Mouse (Mus musculus) liver (tissue): ENCODE data around the gene Iqch.

Experiments used
- DNase-seq: peaks from one replicate; pipeline ENCODE4 v3.0.0-alpha.2; 2020; ENCODE audit warnings: mixed read lengths

The Iqch gene

DNA sequence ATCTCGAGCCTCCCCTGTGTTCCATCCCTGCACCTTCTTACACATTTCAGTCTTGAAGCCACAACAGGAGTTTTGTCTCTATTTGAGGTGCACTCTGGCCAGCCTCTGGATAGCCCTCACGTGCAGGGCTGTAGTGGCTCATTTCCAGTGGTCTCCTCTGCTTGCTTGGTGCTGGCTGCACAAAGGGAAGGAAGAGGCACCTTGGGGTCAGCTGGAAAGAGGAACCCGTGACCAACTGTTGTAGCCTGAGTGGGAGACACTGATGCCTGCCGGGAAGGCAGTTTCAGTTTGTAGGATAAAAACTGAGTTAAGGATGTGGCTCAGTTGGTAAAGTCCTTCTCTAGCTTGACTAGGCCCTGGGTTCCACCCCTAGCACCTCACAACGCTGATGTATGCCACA lies 9.7 kb upstream of the Iqch start:
- DNase-seq, result peak; percentile 23

DNA sequence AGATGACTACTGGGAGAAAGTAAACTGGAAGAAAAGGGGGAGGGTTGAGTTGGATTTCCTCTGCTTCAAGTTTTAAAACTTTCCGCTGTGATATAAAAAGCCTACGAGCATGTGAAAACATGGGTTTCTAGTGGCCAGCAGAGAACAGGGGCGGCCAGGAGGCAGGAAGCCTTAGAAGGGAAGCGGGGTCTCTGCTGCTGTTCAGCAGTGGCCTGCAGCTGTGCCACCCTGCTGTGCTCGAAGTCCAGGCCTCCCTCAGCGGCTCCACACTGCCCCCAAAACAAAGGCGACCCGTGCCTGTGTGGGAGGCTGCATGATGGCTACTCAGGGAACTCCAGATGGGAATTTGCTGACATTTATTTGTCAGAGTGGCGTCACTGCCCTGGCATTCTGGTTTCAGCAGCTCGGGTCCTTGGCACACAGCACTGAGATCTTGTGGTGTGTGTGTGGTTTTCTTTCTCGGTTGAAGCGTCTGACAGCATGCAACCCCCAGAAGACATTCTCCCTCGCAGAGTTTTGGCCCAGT lies 8.6 kb upstream of the Iqch start:
- DNase-seq, result no peak

DNA sequence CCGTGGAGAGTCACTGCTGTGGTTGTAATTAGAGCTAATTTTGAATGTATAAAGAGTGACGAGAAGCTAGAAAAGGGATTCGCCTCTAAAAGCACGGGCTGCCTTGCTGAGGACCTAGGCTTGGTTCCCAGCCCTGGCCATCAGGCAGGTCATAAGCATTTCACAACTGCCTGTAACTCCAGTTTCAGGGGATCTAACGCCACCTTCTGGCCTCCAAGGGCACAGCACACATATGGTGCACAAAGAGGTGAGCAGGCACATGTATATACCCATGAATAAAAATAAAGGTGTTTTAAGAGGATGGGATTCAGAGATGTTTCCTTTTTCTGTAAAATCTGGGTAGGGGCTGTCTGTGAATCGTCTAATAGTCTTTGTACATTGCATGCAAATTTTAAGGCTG lies 7.9 kb upstream of the Iqch start:
- no peak for DNase-seq

DNA sequence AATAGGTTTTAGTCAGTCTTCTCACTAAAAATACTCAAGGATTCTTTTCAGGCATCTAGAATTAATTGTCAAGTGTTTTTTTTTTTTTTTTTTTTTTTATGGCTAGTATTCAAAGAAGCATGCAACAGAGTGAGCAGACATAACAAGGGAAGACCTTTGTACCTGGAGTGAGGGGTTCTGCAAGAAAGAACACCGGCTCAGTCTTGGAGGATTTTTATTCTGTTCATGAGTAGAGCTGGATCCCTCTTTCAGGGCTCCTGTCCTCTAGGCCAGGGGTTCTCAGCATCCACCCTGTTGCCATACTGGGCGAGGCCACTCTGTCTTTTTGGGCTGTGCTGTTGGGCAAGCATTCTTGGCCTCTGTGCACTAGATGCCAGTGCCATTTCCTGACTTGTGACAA lies 7.5 kb upstream of the Iqch start:
- no peak for DNase-seq

DNA sequence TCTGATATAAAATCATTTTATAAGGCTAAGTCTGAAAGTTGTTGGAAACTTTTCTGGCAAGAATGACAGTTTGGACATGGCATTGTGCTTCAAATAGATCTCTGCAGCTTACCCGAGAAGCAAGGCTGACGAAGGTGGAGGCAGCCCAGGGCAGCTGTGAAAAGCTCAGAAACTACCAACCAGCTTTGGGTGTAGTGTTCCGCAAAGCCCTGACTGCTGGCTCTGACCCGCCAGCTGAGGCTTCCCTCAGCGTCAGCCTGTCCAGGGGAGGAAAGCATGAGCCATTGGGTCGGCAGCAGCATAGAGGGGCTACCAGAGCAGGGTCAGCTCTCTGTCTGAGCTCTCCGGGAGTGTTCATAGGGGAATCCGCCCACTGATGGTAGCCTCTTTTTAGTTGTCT lies 7.0 kb upstream of the Iqch start:
- no peak for DNase-seq

DNA sequence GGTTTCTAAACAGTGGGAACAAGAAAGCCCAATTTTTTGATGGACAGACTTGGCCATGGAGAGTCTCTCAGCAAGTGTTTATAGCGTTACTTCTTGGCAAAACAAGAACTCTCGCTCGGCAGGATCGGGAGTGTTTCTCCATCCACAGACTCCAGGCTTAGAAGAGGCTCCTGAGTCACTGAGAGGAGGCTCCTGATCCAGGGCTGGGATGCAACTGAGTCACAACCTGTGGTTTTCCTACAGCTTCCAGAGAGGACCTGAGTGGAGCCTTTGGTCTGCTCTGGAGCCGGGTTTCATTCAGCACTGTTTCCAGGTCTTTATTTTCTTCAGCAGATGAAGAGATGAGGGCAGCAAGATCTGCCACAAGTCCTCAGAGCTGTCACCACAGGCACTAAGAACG lies 5.7 kb upstream of the Iqch start:
- DNase-seq, result no peak

DNA sequence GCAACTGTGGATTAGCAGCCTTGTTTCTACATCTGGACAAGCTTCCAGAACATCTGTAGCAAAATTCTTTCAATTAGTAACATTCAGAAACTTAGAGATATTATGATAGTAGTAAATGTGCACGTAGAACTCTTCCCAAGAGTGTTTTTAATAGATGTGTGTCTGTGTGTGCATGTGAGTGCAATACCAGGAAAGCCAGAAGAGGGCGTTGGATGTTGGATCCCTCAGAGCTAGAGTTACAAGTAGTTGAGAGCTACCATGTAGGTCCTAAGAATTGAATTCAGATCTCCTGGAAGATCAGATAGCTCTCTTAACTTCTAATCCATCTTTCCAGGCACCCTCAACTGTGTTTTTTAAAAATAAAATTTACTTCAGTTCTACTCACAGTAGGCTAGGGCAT lies 4.3 kb upstream of the Iqch start:
- DNase-seq, result no peak

DNA sequence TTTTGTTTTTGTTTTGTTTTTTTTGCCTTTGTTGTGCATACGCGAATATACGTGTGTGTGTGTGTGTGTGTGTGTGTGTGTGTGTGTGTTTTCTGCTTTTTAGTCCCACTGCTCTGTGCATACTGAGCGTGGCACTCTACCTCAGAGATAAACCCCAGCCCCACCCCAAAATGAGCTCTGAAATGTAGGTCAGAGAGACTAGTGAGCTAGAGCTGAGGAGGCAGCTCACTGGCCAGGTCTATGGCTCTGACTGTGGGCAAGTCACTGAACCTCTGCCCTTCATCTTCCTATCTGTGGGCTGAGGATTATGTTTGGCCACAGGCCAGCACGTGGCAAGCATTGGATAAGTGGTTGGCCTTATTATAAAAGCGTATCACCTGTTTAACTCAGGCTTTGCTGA lies 1.6 kb upstream of the Iqch start:
- peak; percentile 66 for DNase-seq

DNA sequence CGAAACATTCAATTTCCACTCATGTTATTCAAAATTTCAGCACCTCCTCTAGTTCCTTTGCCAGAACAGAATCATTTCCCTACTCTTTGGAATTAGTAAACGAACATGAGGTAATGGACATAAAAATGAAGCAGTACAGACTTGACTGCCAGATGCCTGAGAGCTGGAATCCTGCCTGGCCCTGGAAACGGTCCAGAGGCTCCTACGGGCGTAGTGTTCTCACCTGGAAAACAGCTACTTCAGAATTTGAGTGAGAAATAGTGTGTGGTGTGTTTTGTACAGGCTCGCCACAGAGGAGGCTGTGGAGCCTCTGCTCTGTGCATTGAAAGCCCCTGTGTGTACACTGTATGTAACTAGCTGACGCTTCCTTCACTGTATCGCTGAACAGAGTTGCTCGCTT lies 5.6 kb downstream of the Iqch start:
- DNase-seq, result no peak

DNA sequence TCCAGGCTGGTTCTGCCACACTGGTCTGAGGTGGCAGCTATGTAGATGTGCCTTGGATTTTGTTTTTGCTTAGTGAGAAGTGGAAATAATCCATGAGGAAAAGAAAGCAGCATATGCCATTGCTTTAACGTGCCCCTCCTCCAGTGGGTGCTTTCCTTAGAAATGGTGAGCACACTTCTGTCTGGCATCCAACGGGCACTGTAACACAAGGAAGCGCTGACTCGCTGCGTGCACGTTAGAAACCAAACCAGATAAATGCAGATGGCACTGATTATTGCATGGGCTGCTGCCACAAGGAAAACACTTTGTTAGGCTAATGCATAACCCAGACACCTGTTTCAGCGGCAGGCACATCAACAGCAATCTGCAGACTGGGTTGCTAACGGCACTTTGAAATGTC lies 6.6 kb downstream of the Iqch start:
- no peak for DNase-seq

DNA sequence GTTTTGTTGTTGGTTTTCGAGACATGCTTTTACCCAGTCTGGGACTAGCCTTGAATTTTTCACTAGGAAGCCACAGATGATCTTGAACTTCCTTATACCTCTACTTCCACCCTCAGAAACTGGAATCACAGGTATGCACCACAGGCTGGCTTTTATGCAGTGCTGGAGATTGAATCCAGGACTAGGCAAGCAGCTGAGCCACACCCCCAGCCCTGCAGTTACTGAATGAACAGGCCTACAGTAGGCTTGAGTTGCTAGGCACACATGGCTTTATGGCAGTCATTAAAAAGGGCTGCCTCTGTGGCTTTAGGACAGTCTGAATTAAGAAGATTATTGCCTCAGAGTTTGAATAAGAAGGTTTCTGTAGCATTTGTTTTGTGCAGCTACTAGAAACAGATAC lies 7.3 kb downstream of the Iqch start:
- no peak for DNase-seq

DNA sequence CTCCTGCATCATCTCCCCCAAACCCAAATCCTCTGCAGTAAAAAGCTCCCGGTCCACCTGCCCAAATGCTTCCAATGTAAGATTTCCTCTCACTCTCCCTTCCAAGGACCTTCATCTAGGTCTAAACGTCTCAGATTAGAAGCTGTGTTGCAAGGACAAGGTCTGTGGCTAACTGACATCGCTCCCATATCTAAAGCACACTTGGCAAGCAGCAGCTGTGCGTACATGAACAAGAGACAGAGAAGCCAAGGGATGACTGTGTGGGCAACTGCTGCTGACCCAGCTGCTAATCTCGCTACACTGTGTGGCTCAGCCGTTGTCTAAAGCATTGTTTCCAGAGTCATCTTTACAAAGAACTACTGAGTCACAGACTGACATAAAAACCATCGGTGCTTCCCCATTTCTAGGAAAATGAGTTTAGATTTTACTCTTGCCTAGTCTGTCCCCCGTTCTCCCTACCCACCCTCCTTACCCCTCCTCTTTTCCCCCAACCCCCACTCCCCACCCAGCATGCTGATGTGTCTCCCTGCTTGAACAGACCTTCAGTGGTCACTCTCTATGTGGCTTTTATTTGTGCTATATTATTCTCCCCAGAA lies 10.5 kb downstream of the Iqch start:
- DNase-seq, result no peak

DNA sequence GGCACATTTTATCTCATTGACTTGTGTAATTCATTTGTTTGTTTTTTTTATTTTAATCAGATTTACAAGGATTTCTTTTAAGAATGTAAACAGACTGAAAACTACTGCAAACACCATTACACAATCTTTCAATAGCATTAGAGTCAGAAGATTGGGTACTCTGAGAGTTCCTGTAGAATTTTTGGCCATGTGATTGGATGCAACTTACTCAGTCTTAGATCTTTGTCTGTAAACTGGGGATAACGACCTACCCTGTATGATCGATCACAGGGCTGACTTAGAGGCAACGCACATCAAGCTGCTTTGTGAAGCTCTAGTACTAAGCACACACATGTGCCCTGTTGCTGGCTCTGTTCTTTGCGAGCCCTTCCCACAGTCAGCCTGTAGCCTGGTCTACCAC lies 11.7 kb downstream of the Iqch start:
- DNase-seq, result no peak

DNA sequence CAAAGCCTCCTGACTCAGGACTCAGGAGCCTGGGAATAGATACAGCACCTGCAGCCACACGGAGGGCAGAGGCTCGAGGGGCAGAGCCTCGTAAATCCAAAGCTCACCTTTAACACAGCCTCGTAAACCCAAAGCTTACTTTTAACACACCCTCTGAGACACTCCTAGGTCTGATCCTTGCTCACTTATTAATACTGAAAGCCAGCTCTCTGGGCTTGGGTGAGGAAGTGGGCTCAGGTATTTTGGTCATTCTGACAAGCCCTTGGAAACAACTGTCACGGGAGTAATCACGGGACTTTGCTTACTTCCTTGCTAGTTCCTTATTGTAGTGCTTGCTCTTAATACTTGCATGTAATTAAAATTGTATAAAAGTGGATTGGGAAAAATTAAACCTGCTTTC lies 13.1 kb downstream of the Iqch start:
- DNase-seq, result no peak

DNA sequence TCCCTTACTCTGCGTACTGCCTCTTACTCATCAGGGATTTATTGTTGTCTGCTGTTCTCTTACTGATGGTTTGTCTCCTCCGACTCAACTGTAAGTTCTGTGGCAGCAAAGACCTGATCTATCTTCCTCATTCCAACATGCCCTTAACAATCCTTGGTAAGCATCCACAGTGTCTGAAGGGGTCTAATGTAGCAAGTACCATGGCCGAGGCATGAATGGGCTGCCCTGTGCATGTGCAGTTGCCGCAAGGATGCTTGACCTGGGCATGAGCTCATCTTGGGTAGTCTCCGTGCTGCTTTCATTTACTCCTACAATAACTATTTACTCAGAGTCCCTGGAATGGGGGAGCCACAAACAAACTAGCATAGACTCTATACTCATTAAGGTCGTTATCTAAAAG lies 17.0 kb downstream of the Iqch start:
- no peak for DNase-seq

DNA sequence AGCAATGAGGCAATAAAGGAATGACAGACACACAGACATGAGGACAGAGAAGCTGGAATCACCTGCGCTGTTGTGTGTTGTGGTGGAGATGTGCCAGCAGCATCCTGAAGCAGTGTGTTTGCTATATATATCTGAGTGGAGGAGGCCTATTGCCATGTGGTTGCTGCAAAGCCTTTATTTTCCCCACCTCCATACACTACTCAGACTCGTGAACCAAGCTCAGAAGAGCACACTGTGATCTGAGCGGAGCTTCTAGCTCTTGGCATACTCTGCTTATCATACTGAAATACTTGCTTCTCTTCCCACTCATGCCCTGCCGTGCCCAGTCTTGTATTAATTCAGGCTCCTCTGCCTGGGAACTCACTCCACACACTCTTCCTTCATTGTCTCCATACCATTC lies 20.5 kb downstream of the Iqch start:
- DNase-seq, result no peak

DNA sequence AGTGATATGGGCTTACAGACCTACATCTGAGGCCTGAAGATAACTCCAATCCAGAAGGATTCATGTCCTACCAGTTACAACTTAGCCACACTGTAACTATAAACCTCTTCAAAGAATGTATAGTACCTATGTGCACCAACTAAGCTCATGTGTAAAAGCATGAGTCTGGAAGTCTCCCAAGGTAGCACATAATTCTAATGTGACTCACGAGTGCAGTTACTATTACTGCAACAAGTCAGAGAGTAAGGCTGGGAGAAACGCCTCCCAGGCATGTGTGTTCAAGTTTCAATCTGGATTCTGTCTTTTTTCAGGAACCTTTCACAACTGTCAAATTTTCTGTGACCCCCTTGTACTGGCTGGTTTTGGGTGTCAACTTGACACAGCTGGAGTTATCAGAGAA lies 22.2 kb downstream of the Iqch start:
- DNase-seq, result no peak

DNA sequence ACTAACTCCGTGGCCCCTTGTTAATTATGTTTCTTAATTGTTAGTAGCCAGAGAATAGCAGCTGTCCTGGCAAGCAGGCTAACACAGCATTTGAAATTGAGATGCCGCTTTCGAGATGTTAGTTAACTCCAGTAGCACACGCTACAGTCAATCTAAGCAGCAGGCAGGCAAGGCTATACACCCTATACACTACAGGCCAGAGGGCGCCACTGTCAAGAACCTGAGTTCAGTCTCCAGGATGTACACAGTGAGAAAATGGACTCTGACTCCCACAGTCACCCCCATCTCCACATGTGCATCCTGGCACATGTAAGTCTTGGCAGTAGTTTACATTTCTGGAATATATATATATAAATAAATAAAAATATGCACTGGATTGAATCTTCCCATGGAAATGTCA lies 22.6 kb downstream of the Iqch start:
- DNase-seq, result no peak

DNA sequence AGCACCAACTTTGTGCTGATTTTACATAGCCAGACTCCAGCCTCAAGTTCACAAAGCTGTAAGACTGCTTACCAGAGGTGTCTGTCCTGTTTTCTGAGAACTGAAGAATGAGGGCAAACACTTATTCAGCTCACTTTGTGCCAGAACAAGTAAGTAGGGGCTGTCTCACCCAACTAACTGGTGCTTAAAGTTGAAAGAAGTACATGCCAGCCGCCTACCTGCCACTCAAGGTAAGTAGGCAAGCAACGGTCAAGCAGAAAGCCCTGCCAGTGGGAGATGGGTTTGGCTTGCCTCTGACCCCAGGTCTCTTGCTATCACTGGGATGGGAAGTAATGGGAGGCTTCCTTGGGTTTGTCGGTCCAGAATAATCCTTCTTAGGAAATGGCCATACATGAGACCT lies 24.8 kb downstream of the Iqch start:
- DNase-seq, result no peak

DNA sequence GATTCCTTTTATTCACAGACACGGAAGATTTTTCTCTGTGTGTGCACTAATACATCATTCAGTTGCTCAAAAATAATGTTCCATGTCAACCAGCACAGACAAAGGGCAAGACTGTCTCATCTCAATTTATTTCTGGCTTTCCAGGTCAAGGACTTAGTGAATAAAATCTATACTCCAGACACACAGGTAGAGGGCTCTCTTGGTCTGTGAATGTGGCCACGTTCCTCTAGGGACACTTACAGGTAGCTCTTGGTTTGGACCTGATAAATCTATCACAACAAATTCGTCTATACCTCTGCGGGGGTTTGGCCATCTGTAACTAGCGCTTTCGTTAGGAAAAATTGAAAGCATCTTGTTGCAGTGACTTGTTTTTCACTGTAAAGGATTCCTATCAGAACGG lies 29.4 kb downstream of the Iqch start:
- no peak for DNase-seq

DNA sequence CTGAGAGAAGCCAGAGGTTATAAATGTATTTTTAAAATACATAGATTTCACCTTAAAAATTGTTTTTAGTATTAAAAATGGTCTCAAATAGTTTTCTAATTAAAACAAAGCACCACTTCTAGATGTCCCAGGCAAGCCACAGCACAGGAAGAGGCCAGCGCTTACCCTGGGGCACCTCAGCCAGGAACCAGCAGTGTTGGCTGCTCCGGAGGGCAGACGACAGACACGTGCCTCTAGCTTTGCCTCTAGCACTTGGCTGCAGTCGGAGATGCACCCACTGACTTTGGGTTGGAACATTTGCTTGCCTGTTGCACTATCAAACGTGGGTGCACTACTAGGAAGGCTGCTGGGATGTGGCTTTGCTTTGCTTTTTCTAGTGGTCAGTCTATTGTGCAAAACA lies 30.4 kb downstream of the Iqch start:
- DNase-seq, result no peak

DNA sequence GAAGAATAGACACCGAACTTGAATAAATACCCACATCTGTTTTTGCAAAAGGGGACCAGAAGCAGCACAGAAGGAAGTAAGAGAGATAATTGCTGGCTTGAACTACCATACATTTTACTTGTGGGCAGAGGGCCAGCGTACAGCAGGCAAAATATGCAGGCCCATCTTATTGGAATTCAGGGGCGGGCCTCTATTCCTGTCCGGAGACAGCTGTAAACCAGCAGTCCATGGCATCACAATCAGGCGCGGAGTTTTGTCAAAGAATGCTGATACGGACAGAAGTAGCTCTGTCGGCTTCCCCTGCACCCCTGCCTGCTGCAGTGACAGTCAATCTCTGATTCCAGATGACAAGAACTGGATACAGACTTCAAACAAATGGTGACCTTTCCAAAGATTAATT lies 33.5 kb downstream of the Iqch start:
- peak; percentile 25 for DNase-seq

DNA sequence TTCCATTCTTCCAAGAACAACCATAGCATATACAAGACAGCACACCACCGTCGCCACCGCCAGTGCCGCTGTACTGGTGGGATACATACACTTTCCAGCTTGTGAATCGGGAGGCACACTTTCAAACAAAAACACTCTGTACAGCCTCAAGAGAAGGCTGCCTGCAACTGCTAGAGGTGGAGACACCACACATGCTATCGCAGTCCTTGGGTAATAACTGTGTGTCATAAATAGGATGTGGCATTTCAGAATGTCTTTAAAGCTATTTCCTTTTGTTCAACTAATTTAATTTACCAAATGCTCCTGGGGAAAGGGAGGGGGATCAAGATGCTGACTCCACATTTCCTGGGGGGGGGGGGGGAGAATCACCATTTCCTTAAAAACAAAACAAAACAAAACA lies 34.0 kb downstream of the Iqch start:
- no peak for DNase-seq

DNA sequence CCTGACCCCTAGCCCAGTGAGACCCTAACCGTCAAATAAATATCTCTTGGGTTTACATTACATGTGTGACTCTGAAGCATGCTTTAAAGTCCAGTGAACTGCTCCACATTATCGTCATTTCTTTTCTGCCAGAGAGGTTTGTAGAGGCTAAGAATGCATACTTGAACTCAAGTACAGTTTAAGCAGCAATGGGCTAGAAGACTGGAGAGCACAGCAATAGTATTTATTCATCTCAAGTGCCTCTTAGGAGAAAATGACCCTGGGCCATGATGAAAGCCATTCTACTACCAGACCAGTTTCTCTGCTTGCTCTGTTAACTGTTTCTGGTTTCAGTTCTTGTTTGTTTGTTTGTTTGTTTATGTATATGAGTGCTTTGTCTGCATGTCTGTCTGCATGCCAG lies 38.9 kb downstream of the Iqch start:
- DNase-seq, result no peak

DNA sequence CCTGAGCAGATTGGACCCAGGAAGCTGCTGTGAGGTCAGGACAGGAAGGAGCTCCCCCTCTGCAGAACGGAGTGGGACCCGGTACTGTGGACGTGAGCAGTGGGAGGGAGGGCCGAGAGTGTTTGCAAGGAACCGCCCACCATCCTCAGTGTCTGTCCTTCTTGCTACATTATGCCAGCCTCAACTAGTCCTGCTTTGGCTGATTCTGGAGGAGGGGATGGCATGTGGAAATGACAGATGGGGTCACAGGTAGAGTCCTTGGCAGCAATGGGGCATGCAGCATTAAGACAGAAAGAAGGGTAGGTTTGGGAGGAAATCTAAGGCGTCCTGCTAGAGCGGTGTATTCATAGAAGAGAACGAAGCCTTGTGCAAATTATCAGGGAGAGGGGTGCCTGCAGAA lies 40.4 kb downstream of the Iqch start:
- DNase-seq, result no peak

DNA sequence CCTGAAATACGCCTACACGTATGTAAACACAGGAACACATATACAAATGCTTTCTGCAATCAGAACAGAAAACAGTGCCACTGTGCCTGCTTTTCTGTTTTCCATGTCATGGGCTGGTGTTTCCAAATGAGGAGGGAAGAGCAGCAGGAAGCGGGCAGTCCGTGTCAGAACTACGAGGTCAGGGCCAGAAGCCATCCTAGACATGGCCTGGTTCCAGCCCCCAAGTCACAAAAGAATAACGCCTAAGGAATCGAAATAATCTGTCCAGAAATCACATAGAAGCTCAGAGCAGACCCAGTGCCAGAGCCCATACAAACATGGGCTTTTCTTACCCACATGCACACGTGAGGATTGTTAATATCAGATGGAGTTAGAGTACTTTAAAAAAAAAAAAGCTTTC lies 45.4 kb downstream of the Iqch start:
- no peak for DNase-seq
